Mouse (Mus musculus) hindbrain, embryonic 14.5 days (tissue): Measurements from ENCODE around the gene Irx5. TPM values are rescaled to one million over a fixed set of nuclear protein-coding genes. Genes with fewer than 3 reads are reported as not detected.

Experiments used
- ATAC-seq: fragments of 200-750 bp; cut with Nextera tagmentation; 2 replicates; pipeline ENCODE4 v1.8.0; 2017; ENCODE audit warnings: moderate number of reproducible peaks, mild to moderate bottlenecking, moderate TSS enrichment, moderate library complexity; ENCODE audit not compliant: low FRiP score
- DNase-seq: peaks from one replicate; pipeline ENCODE4 v3.0.0-alpha.2; 2015; ENCODE audit warnings: low spot score
- H3K27ac ChIP-seq: fragments of 300-500 bp; sonication (generic); 2 replicates; pipeline ENCODE4 v1.5.1; 2014; ENCODE audit warnings: mild to moderate bottlenecking, moderate library complexity
- H3K27me3 ChIP-seq: fragments of 300-500 bp; sonication (generic); 2 replicates; pipeline ENCODE4 v1.6.1; 2014; ENCODE audit warnings: mild to moderate bottlenecking, low read length, mixed read lengths; ENCODE audit not compliant: control insufficient read depth, insufficient read depth
- H3K36me3 ChIP-seq: fragments of 300-500 bp; sonication (generic); replicated peaks from 2 replicates; pipeline ENCODE4 v1.6.1; 2014; ENCODE audit not compliant: control insufficient read depth, insufficient read depth
- H3K4me1 ChIP-seq: fragments of 300-500 bp; sonication (generic); replicated peaks from 2 replicates; pipeline ENCODE4 v1.6.1; 2014; ENCODE audit warnings: antibody characterized with exemption, low read length, mixed read lengths; ENCODE audit not compliant: control insufficient read depth, insufficient read depth
- H3K4me2 ChIP-seq: fragments of 300-500 bp; sonication (generic); replicated peaks from 2 replicates; pipeline ENCODE4 v1.6.1; 2014; ENCODE audit warnings: mild to moderate bottlenecking, moderate library complexity
- H3K4me3 ChIP-seq: fragments of 300-500 bp; sonication (generic); replicated peaks from 2 replicates; pipeline ENCODE4 v1.5.1; 2014; ENCODE audit warnings: mild to moderate bottlenecking, low read length
- H3K9ac ChIP-seq: fragments of 300-500 bp; sonication (generic); 2 replicates; pipeline ENCODE4 v1.6.1; 2014
- H3K9me3 ChIP-seq: fragments of 300-500 bp; sonication (generic); 2 replicates; pipeline ENCODE4 v1.6.1; 2016; ENCODE audit warnings: low read length; ENCODE audit not compliant: control insufficient read depth
- WGBS: fragments of 180-500 bp; shearing (Covaris S2); extraction: QIAGEN DNeasy Blood & Tissue Kit; methylation state at CpG from one replicate; pipeline ENCODE4 v1.1.7; 2014; 5-methylcytosine and 5-hydroxymethylcytosine counted together
- polyA plus RNA-seq: library from polyadenylated mRNA; unstranded; fragments of >200 nt; fragmentation: Nextera tagmentation; extraction: Ambion mirVana; gene quantifications from 2 replicates; pipeline ENCODE4 v1.2.1, GENCODE M21; 2014

The Irx5 gene
- polyA plus RNA-seq, 1 experiment from 2014 or later = 11.0 TPM

GRCm38 (mm10) chr8:92359000-92359832, 1.8 kb downstream of the Irx5 start:
- Histone ChIP-seq H3K9ac (peak overlapping the region; percentile 91), H3K9me3 (no peaks in the 10 kb centered on the region), H3K4me2 (peak overlapping the region; percentile 66), H3K36me3 (0 out of 2 replicates have a peak, but pooled peaks cover 4% of the 10 kb centered on the region), H3K4me1 (peaks cover 9% of the 10 kb centered on the region; the same call in 1 of the 2 replicates), H3K27me3 (peaks cover 44% of the 10 kb centered on the region), H3K4me3 (peak overlapping the region; percentile 62), H3K27ac (peak overlapping the region; percentile 93)
- WGBS = 2% methylated on average over 35 of the region's 35 CpGs
- DNase-seq = no peak
- no peak for ATAC-seq

GRCm38 (mm10) chr8:92359833-92360082, 2.3 kb downstream of the Irx5 start:
- 0 out of 2 replicates have a peak, but pooled peaks cover 4% of the 10 kb centered on the region for H3K36me3 ChIP-seq
- WGBS = 0% methylated on average over 21 of the region's 21 CpGs
- peak overlapping the region; percentile 66 for H3K4me2 ChIP-seq
- H3K27ac ChIP-seq = peak overlapping the region; percentile 93
- H3K4me1 ChIP-seq = peaks cover 9% of the 10 kb centered on the region; the same call in 1 of the 2 replicates
- peak overlapping the region; percentile 91 for H3K9ac ChIP-seq
- DNase-seq = no peak
- peaks cover 47% of the 10 kb centered on the region for H3K27me3 ChIP-seq
- no peaks in the 10 kb centered on the region for H3K9me3 ChIP-seq
- ATAC-seq = no peak
- H3K4me3 ChIP-seq = peak overlapping the region; percentile 62

- Histone ChIP-seq H3K4me1 (peaks cover 11% of the 10 kb centered on the region; the same call in 1 of the 2 replicates), H3K4me3 (peak overlapping the region; percentile 62), H3K27ac (peak overlapping the region; percentile 93), H3K9ac (peak overlapping the region; percentile 91), H3K27me3 (peaks cover 50% of the 10 kb centered on the region), H3K36me3 (0 out of 2 replicates have a peak, but pooled peaks cover 4% of the 10 kb centered on the region), H3K4me2 (peak overlapping the region; percentile 66), H3K9me3 (no peaks in the 10 kb centered on the region)
- DNase-seq (no peak), ATAC-seq (no peak)
- WGBS = under 1% methylated on average over 73 of the region's 77 CpGs
These were observed 2.8 kb downstream of the Irx5 start for GRCm38 (mm10) chr8:92360083-92360861.

GRCm38 (mm10) chr8:92361546-92362351, 4.3 kb downstream of the Irx5 start:
- H3K4me3 ChIP-seq = peak overlapping the region; percentile 35
- peaks cover 60% of the 10 kb centered on the region for H3K27me3 ChIP-seq
- peak overlapping the region; percentile 49 for H3K4me2 ChIP-seq
- peak overlapping the region; percentile 84 for H3K27ac ChIP-seq
- ATAC-seq = peak; percentile 51
- WGBS = 4% methylated on average over 25 of the region's 25 CpGs
- H3K9ac ChIP-seq = peak overlapping the region; percentile 60
- no peaks in the 10 kb centered on the region for H3K9me3 ChIP-seq
- DNase-seq = peak; percentile 78
- 0 out of 2 replicates have a peak, but pooled peaks cover 4% of the 10 kb centered on the region for H3K36me3 ChIP-seq
- peaks cover 26% of the 10 kb centered on the region for H3K4me1 ChIP-seq

GRCm38 (mm10) chr8:92362396-92363115, 5.1 kb downstream of the Irx5 start:
- Histone ChIP-seq H3K36me3 (0 out of 2 replicates have a peak, but pooled peaks cover 4% of the 10 kb centered on the region), H3K9me3 (no peaks in the 10 kb centered on the region), H3K9ac (peak overlapping the region; percentile 60), H3K27me3 (peaks cover 61% of the 10 kb centered on the region), H3K4me1 (peaks cover 28% of the 10 kb centered on the region), H3K4me3 (peak overlapping the region; percentile 35), H3K4me2 (peak overlapping the region; percentile 49), H3K27ac (peak overlapping the region; percentile 84)
- ATAC-seq = no peak
- DNase-seq = no peak
- 1% methylated on average over 15 of the region's 15 CpGs for WGBS

- peak overlapping the region; percentile 84 for H3K27ac ChIP-seq
These were observed 6.1 kb downstream of the Irx5 start for GRCm38 (mm10) chr8:92363217-92364147.

GRCm38 (mm10) chr8:92364148-92364775, 6.8 kb downstream of the Irx5 start:
- Histone ChIP-seq H3K4me2 (peak overlapping the region; percentile 49), H3K4me1 (peaks cover 19% of the 10 kb centered on the region), H3K36me3 (0 out of 2 replicates have a peak, but pooled peaks cover 4% of the 10 kb centered on the region), H3K27me3 (peaks cover 73% of the 10 kb centered on the region), H3K9me3 (no peaks in the 10 kb centered on the region), H3K27ac (peak overlapping the region; percentile 84), H3K4me3 (peak overlapping the region; percentile 35), H3K9ac (peak overlapping the region; percentile 60)
- 8% methylated on average over 20 of the region's 20 CpGs for WGBS
- ATAC-seq (no peak), DNase-seq (no peak)

More at GRCm38 (mm10) chr8:92363217-92364147, 6.1 kb downstream of the Irx5 start:
- peak overlapping the region; percentile 35 for H3K4me3 ChIP-seq
- ATAC-seq (no peak), DNase-seq (no peak)
- 0 out of 2 replicates have a peak, but pooled peaks cover 4% of the 10 kb centered on the region for H3K36me3 ChIP-seq
- H3K27me3 ChIP-seq = peaks cover 68% of the 10 kb centered on the region
- H3K9me3 ChIP-seq = no peaks in the 10 kb centered on the region
- peak overlapping the region; percentile 49 for H3K4me2 ChIP-seq
- peaks cover 19% of the 10 kb centered on the region for H3K4me1 ChIP-seq
- WGBS = 3% methylated on average over 45 of the region's 45 CpGs
- H3K9ac ChIP-seq = peak overlapping the region; percentile 60
